Mouse (Mus musculus) bone marrow, adult 2 months (tissue): ENCODE data around the gene Heyl.

Experiments
- CTCF ChIP-seq: fragments of 200-500 bp; IDR thresholded peaks from 2 replicates; pipeline ENCODE4 v1.5.1; 2011; ENCODE audit warnings: low read length, control low read depth; ENCODE audit not compliant: control insufficient read depth, insufficient read depth
- POLR2A ChIP-seq: fragments of 200-500 bp; IDR thresholded peaks from 2 replicates; pipeline ENCODE4 v1.6.1; 2011; ENCODE audit warnings: low read depth, mild to moderate bottlenecking, control low read depth, low read length, borderline replicate concordance; ENCODE audit not compliant: control insufficient read depth

- TF ChIP-seq CTCF, result no peak
- no peak for TF ChIP-seq POLR2A
Measured at GRCm38 (mm10) chr4:123213975-123214374, 19.4 kb upstream of the Heyl start.
